Comparison of ENCODE assay signal across 24 mouse cellular contexts in genomic region chr12:76604546-76604945, GRCm38 (mm10).
"Had no signal": no experiment of that assay in that cellular context is flagged by ENCODE, and none has a peak within 500 bp of the region (broad histone marks: within the 10 kb centered on the region; RNA-seq: fewer than 3 reads in every experiment).

No protein-coding gene starts in this region.

- H3K9me3 ChIP-seq: hindbrain, embryonic 10.5 days; hindbrain, embryonic 12.5 days; intestine, embryonic 15.5 days; liver, embryonic 13.5 days had no signal

- ATAC-seq: hindbrain, embryonic 16.5 days; inflammation-experienced regulatory T-cells, adult 6 months; intestine, embryonic 15.5 days; intestine, postnatal 0 days had no signal

- H3K27ac ChIP-seq: heart, adult 2 months; hindbrain, embryonic 10.5 days; hindbrain, embryonic 12.5 days; hindbrain, embryonic 14.5 days; intestine, embryonic 15.5 days; layer of hippocampus, adult 2 months; left cerebral cortex, adult 2 months; liver, embryonic 13.5 days had no signal

- H3K27me3 ChIP-seq: intestine, embryonic 15.5 days; liver, embryonic 13.5 days had no signal

- H3K4me1 ChIP-seq: hindbrain, embryonic 12.5 days; intestine, embryonic 15.5 days; liver, embryonic 13.5 days had no signal

- H3K4me3 ChIP-seq: heart, adult 2 months; hindbrain, embryonic 10.5 days; hindbrain, embryonic 12.5 days; intestine, embryonic 15.5 days; layer of hippocampus, adult 2 months; left cerebral cortex, adult 2 months; liver, embryonic 13.5 days had no signal

- H3K9ac ChIP-seq: hindbrain, embryonic 12.5 days; hindbrain, embryonic 14.5 days; intestine, embryonic 15.5 days; liver, embryonic 13.5 days had no signal

- DNase-seq: gastrocnemius, postnatal 14 days; gastrocnemius, postnatal 36 days; heart, adult 11 months; heart, adult 2 months; heart, postnatal 10 days; heart, postnatal 4 days; kidney, adult 18-20 months; kidney, adult 8-10 months; kidney, postnatal 10 days; kidney, postnatal 25 days; kidney, postnatal 4 days; liver; liver, embryonic 13.5 days had no signal

- H3K4me2 ChIP-seq: heart, embryonic 11.5 days; hindbrain, embryonic 12.5 days; hindbrain, embryonic 14.5 days; intestine, embryonic 15.5 days; liver, embryonic 11.5 days; liver, embryonic 13.5 days had no signal

- H3K36me3 ChIP-seq: hindbrain, embryonic 10.5 days; hindbrain, embryonic 12.5 days; intestine, embryonic 15.5 days had no signal
